Mouse (Mus musculus): ENCODE measurements around the gene Ms4a4d. TPM values are rescaled to one million over a fixed set of nuclear protein-coding genes. Genes with fewer than 3 reads are reported as not detected.
"Not testable (repeated sequence)": the region's sequence is repeated elsewhere in the genome, so short reads cannot be mapped to it uniquely, and the experiment has no call there.

Ms4a4d gene
- 0.23 and 0.28 TPM in 2 replicates for polyA plus RNA-seq (2015; fragmentation: Nextera tagmentation; extraction: Ambion mirVana)

- Histone ChIP-seq H3K4me1 (ENCODE audit: control insufficient read depth, low read depth, low read length) (no peaks in the 10 kb centered on the region), H3K27ac (ENCODE audit: low read length) (no peak within 1 kb of the TSS), H3K4me3 (ENCODE audit: low read depth, low read length) (no peak within 1 kb of the TSS), H3K27me3 (ENCODE audit: control insufficient read depth, insufficient read depth, low read depth, low read length) (no peaks in the 10 kb centered on the region), H3K4me2 (ENCODE audit: low read depth, low read length) (no peak within 1 kb of the TSS), H3K36me3 (ENCODE audit: control insufficient read depth, insufficient read depth) (no peaks in the 10 kb centered on the region), H3K9ac (ENCODE audit: low read depth, low read length) (no peak within 1 kb of the TSS), H3K9me3 (replicated peaks; ENCODE audit: control insufficient read depth, low read length) (no peaks in the 10 kb centered on the region)
- 17% methylated on average over 7 of the region's 7 CpGs for WGBS (ENCODE audit: insufficient replicate concordance)
- no peak for ATAC-seq (ENCODE audit: low read depth)
These were observed at the start of gene Ms4a4d for GRCm38 (mm10) chr19:11536593-11536992. TSS of gene Ms4a4d (plus strand) at chr19:11536801.

- Histone ChIP-seq H3K4me2 (ENCODE audit: low read depth, low read length) (no peak overlapping the region), H3K9ac (ENCODE audit: low read depth, low read length) (no peak overlapping the region), H3K4me3 (ENCODE audit: low read depth, low read length) (no peak overlapping the region), H3K27ac (ENCODE audit: low read length) (no peak overlapping the region), H3K4me1 (ENCODE audit: control insufficient read depth, low read depth, low read length) (no peaks in the 10 kb centered on the region), H3K36me3 (ENCODE audit: control insufficient read depth, insufficient read depth) (no peaks in the 10 kb centered on the region), H3K9me3 (replicated peaks; ENCODE audit: control insufficient read depth, low read length) (no peaks in the 10 kb centered on the region), H3K27me3 (ENCODE audit: control insufficient read depth, insufficient read depth, low read depth, low read length) (no peaks in the 10 kb centered on the region)
- ATAC-seq (ENCODE audit: low read depth): no peak
- WGBS (ENCODE audit: insufficient replicate concordance): 39% methylated on average over 4 of the region's 4 CpGs
These were observed 45.0 kb upstream of the Ms4a4d start for GRCm38 (mm10) chr19:11491406-11492189.

- ATAC-seq (ENCODE audit: low read depth): no peak
- no peak overlapping the region for H3K4me2 ChIP-seq (ENCODE audit: low read depth, low read length)
These were observed 43.9 kb upstream of the Ms4a4d start for GRCm38 (mm10) chr19:11492671-11493070.

GRCm38 (mm10) chr19:11494519-11494918 lies 42.1 kb upstream of the Ms4a4d start:
- no peak for ATAC-seq (ENCODE audit: low read depth)
- Histone ChIP-seq H3K4me3 (ENCODE audit: low read depth, low read length) (no peak overlapping the region), H3K36me3 (ENCODE audit: control insufficient read depth, insufficient read depth) (no peaks in the 10 kb centered on the region), H3K27ac (ENCODE audit: low read length) (no peak overlapping the region), H3K4me1 (ENCODE audit: control insufficient read depth, low read depth, low read length) (no peaks in the 10 kb centered on the region), H3K9me3 (replicated peaks; ENCODE audit: control insufficient read depth, low read length) (no peaks in the 10 kb centered on the region), H3K4me2 (ENCODE audit: low read depth, low read length) (no peak overlapping the region), H3K9ac (ENCODE audit: low read depth, low read length) (no peak overlapping the region), H3K27me3 (ENCODE audit: control insufficient read depth, insufficient read depth, low read depth, low read length) (no peaks in the 10 kb centered on the region)
- WGBS (ENCODE audit: insufficient replicate concordance): 53% methylated on average over 3 of the region's 3 CpGs

More at GRCm38 (mm10) chr19:11492671-11493070, 43.9 kb upstream of the Ms4a4d start:
- no peak overlapping the region for H3K27ac ChIP-seq (ENCODE audit: low read length)
- H3K36me3 ChIP-seq (ENCODE audit: control insufficient read depth, insufficient read depth): no peaks in the 10 kb centered on the region
- WGBS (ENCODE audit: insufficient replicate concordance): 62% methylated on average over 1 of the region's 1 CpGs
- no peak overlapping the region for H3K4me3 ChIP-seq (ENCODE audit: low read depth, low read length)
- no peaks in the 10 kb centered on the region for H3K4me1 ChIP-seq (ENCODE audit: control insufficient read depth, low read depth, low read length)
- H3K9me3 ChIP-seq (replicated peaks; ENCODE audit: control insufficient read depth, low read length): no peaks in the 10 kb centered on the region
- H3K27me3 ChIP-seq (ENCODE audit: control insufficient read depth, insufficient read depth, low read depth, low read length): no peaks in the 10 kb centered on the region
- no peak overlapping the region for H3K9ac ChIP-seq (ENCODE audit: low read depth, low read length)

GRCm38 (mm10) chr19:11496361-11496760 lies 40.2 kb upstream of the Ms4a4d start:
- Histone ChIP-seq H3K27me3 (ENCODE audit: control insufficient read depth, insufficient read depth, low read depth, low read length) (no peaks in the 10 kb centered on the region), H3K9me3 (replicated peaks; ENCODE audit: control insufficient read depth, low read length) (no peaks in the 10 kb centered on the region), H3K9ac (ENCODE audit: low read depth, low read length) (no peak overlapping the region), H3K4me1 (ENCODE audit: control insufficient read depth, low read depth, low read length) (no peaks in the 10 kb centered on the region), H3K27ac (ENCODE audit: low read length) (no peak overlapping the region), H3K4me3 (ENCODE audit: low read depth, low read length) (no peak overlapping the region), H3K4me2 (ENCODE audit: low read depth, low read length) (no peak overlapping the region), H3K36me3 (ENCODE audit: control insufficient read depth, insufficient read depth) (no peaks in the 10 kb centered on the region)
- ATAC-seq (ENCODE audit: low read depth): no peak
- 66% methylated on average over 6 of the region's 6 CpGs for WGBS (ENCODE audit: insufficient replicate concordance)

- not testable (repeated sequence) for H3K4me2 ChIP-seq (ENCODE audit: low read depth, low read length); ATAC-seq (ENCODE audit: low read depth); H3K27me3 ChIP-seq (ENCODE audit: control insufficient read depth, insufficient read depth, low read depth, low read length); H3K4me1 ChIP-seq (ENCODE audit: control insufficient read depth, low read depth, low read length); H3K4me3 ChIP-seq (ENCODE audit: low read depth, low read length); H3K27ac ChIP-seq (ENCODE audit: low read length); H3K9ac ChIP-seq (ENCODE audit: low read depth, low read length); H3K9me3 ChIP-seq (replicated peaks; ENCODE audit: control insufficient read depth, low read length); H3K36me3 ChIP-seq (ENCODE audit: control insufficient read depth, insufficient read depth)
- WGBS (ENCODE audit: insufficient replicate concordance): 36% methylated on average over 1 of the region's 1 CpGs
These were observed 39.3 kb upstream of the Ms4a4d start for GRCm38 (mm10) chr19:11497300-11497699.

GRCm38 (mm10) chr19:11500796-11501195 lies 35.8 kb upstream of the Ms4a4d start:
- H3K36me3 ChIP-seq (ENCODE audit: control insufficient read depth, insufficient read depth): no peaks in the 10 kb centered on the region
- no peaks in the 10 kb centered on the region for H3K27me3 ChIP-seq (ENCODE audit: control insufficient read depth, insufficient read depth, low read depth, low read length)
- no peak overlapping the region for H3K9ac ChIP-seq (ENCODE audit: low read depth, low read length)
- no peak for ATAC-seq (ENCODE audit: low read depth)
- 56% methylated on average over 1 of the region's 1 CpGs for WGBS (ENCODE audit: insufficient replicate concordance)
- no peaks in the 10 kb centered on the region for H3K9me3 ChIP-seq (replicated peaks; ENCODE audit: control insufficient read depth, low read length)
- no peak overlapping the region for H3K27ac ChIP-seq (ENCODE audit: low read length)
- H3K4me1 ChIP-seq (ENCODE audit: control insufficient read depth, low read depth, low read length): no peaks in the 10 kb centered on the region
- no peak overlapping the region for H3K4me3 ChIP-seq (ENCODE audit: low read depth, low read length)
- no peak overlapping the region for H3K4me2 ChIP-seq (ENCODE audit: low read depth, low read length)

- WGBS (ENCODE audit: insufficient replicate concordance): 66% methylated on average over 4 of the region's 4 CpGs
- no peaks in the 10 kb centered on the region for H3K9me3 ChIP-seq (replicated peaks; ENCODE audit: control insufficient read depth, low read length)
- H3K27me3 ChIP-seq (ENCODE audit: control insufficient read depth, insufficient read depth, low read depth, low read length): no peaks in the 10 kb centered on the region
- H3K36me3 ChIP-seq (ENCODE audit: control insufficient read depth, insufficient read depth): no peaks in the 10 kb centered on the region
- H3K4me1 ChIP-seq (ENCODE audit: control insufficient read depth, low read depth, low read length): no peaks in the 10 kb centered on the region
- no peak overlapping the region for H3K9ac ChIP-seq (ENCODE audit: low read depth, low read length)
- no peak overlapping the region for H3K4me2 ChIP-seq (ENCODE audit: low read depth, low read length)
- H3K4me3 ChIP-seq (ENCODE audit: low read depth, low read length): no peak overlapping the region
- no peak overlapping the region for H3K27ac ChIP-seq (ENCODE audit: low read length)
- no peak for ATAC-seq (ENCODE audit: low read depth)
These were observed 35.3 kb upstream of the Ms4a4d start for GRCm38 (mm10) chr19:11501326-11501725.

- H3K9ac ChIP-seq (ENCODE audit: low read depth, low read length): no peak overlapping the region
- H3K4me3 ChIP-seq (ENCODE audit: low read depth, low read length): no peak overlapping the region
- H3K36me3 ChIP-seq (ENCODE audit: control insufficient read depth, insufficient read depth): no peaks in the 10 kb centered on the region
- H3K4me2 ChIP-seq (ENCODE audit: low read depth, low read length): no peak overlapping the region
- ATAC-seq (ENCODE audit: low read depth): no peak
- H3K27ac ChIP-seq (ENCODE audit: low read length): no peak overlapping the region
- WGBS (ENCODE audit: insufficient replicate concordance): 65% methylated on average over 1 of the region's 1 CpGs
- no peaks in the 10 kb centered on the region for H3K9me3 ChIP-seq (replicated peaks; ENCODE audit: control insufficient read depth, low read length)
- H3K27me3 ChIP-seq (ENCODE audit: control insufficient read depth, insufficient read depth, low read depth, low read length): no peaks in the 10 kb centered on the region
- no peaks in the 10 kb centered on the region for H3K4me1 ChIP-seq (ENCODE audit: control insufficient read depth, low read depth, low read length)
These were observed 31.7 kb upstream of the Ms4a4d start for GRCm38 (mm10) chr19:11504857-11505256.
